Mouse (Mus musculus) limb, embryonic 15.5 days (tissue): Measurements from ENCODE around the gene Fam219a. TPM values are rescaled to one million over a fixed set of nuclear protein-coding genes. Genes with fewer than 3 reads are reported as not detected.
A peak's percentile ranks its signal among the peaks of the same experiment; 100 is the strongest.

Experiments used
- ATAC-seq: fragments of 200-750 bp; cut with Nextera tagmentation; 2 replicates; pipeline ENCODE4 v1.8.0; 2017; ENCODE audit warnings: low read depth, moderate TSS enrichment; ENCODE audit not compliant: insufficient number of reproducible peaks, low FRiP score, low TSS enrichment
- H3K27ac ChIP-seq: fragments of 300-500 bp; sonication (generic); 2 replicates; pipeline ENCODE4 v1.5.1; 2015; ENCODE audit warnings: moderate library complexity, mild to moderate bottlenecking, inconsistent platforms
- H3K27me3 ChIP-seq: fragments of 300-500 bp; sonication (generic); 2 replicates; pipeline ENCODE4 v1.6.1; 2015; ENCODE audit warnings: inconsistent platforms
- H3K36me3 ChIP-seq: fragments of 300-500 bp; sonication (generic); 2 replicates; pipeline ENCODE4 v1.6.1; 2015; ENCODE audit warnings: inconsistent platforms
- H3K4me1 ChIP-seq: fragments of 300-500 bp; sonication (generic); 2 replicates; pipeline ENCODE4 v1.6.1; 2015; ENCODE audit warnings: inconsistent platforms
- H3K4me2 ChIP-seq: fragments of 300-500 bp; sonication (generic); 2 replicates; pipeline ENCODE4 v1.6.1; 2015; ENCODE audit warnings: mild to moderate bottlenecking, inconsistent platforms
- H3K4me3 ChIP-seq: fragments of 300-500 bp; sonication (generic); 2 replicates; pipeline ENCODE4 v1.5.1; 2015; ENCODE audit warnings: mild to moderate bottlenecking, inconsistent platforms
- H3K9ac ChIP-seq: fragments of 300-500 bp; sonication (generic); 2 replicates; pipeline ENCODE4 v1.6.1; 2015; ENCODE audit warnings: inconsistent platforms
- H3K9me3 ChIP-seq: fragments of 300-500 bp; sonication (generic); 2 replicates; pipeline ENCODE4 v1.6.1; 2016; ENCODE audit warnings: inconsistent platforms
- WGBS: fragments of 180-500 bp; shearing (Covaris S2); methylation state at CpG from one replicate; pipeline ENCODE4 v1.1.7; 2015; 5-methylcytosine and 5-hydroxymethylcytosine counted together
- polyA plus RNA-seq: library from polyadenylated mRNA; unstranded; fragments of >200 nt; fragmentation: Nextera tagmentation; extraction: Ambion mirVana; gene quantifications from 2 replicates; pipeline ENCODE4 v1.2.1, GENCODE M21; 2015

Fam219a gene
- polyA plus RNA-seq, 1 experiment from 2014 or later: 2.7 TPM

GRCm38 (mm10) chr4:41480254-41480653 lies 89.1 kb downstream of the Fam219a start:
- no peak overlapping the region for H3K4me3 ChIP-seq
- WGBS: 65% methylated on average over 8 of the region's 8 CpGs
- H3K36me3 ChIP-seq: no peaks in the 10 kb centered on the region; the same call in 1 of the 2 replicates
- no peaks in the 10 kb centered on the region for H3K9me3 ChIP-seq
- no peak for ATAC-seq
- no peaks in the 10 kb centered on the region for H3K27me3 ChIP-seq
- no peak overlapping the region for H3K4me2 ChIP-seq
- H3K9ac ChIP-seq: no peak overlapping the region
- H3K27ac ChIP-seq: 0 out of 2 replicates have a peak overlapping the region, but pooled peaks have one; percentile 27
- peaks cover 24% of the 10 kb centered on the region for H3K4me1 ChIP-seq

- H3K4me2 ChIP-seq: no peak overlapping the region
- no peak overlapping the region for H3K4me3 ChIP-seq
- H3K4me1 ChIP-seq: peaks cover 24% of the 10 kb centered on the region
- WGBS: 56% methylated on average over 1 of the region's 1 CpGs
- H3K9ac ChIP-seq: no peak overlapping the region
- ATAC-seq: no peak
- 0 out of 2 replicates have a peak overlapping the region, but pooled peaks have one; percentile 27 for H3K27ac ChIP-seq
- H3K27me3 ChIP-seq: no peaks in the 10 kb centered on the region
- no peaks in the 10 kb centered on the region for H3K9me3 ChIP-seq
- no peaks in the 10 kb centered on the region; the same call in 1 of the 2 replicates for H3K36me3 ChIP-seq
Measured at GRCm38 (mm10) chr4:41479456-41479804, 89.9 kb downstream of the Fam219a start.

GRCm38 (mm10) chr4:41478751-41479455 lies 90.4 kb downstream of the Fam219a start:
- Histone ChIP-seq H3K27ac (no peak overlapping the region), H3K27me3 (no peaks in the 10 kb centered on the region), H3K4me2 (no peak overlapping the region), H3K4me3 (no peak overlapping the region), H3K9ac (no peak overlapping the region), H3K36me3 (no peaks in the 10 kb centered on the region; the same call in 1 of the 2 replicates), H3K9me3 (no peaks in the 10 kb centered on the region), H3K4me1 (peaks cover 24% of the 10 kb centered on the region)
- WGBS: 62% methylated on average over 4 of the region's 4 CpGs
- no peak for ATAC-seq

DNA sequence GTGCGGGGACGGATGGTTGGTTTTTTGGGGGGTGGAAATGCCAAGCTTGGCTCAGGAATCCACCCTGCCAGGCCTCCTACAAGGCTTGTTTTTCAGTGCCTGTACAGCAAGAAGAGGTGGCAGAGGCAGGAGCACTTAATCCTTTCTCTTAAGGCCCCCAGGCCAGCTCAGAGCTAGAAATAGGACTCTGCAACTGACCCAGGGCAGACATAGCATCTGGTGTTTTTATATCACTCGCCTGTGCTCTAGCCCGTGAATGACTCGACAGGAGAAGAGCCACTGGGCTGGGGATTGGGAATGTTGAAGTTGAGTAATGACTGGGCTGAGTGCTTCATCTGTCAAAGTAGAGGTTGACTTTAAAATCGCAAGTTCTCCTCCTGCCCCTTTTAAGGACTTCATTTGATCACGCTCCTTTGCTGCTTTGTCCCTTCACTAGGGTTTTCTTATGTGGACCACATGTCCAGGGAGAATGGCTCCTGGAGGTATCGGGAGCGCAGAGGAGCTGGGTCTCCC lies 91.6 kb downstream of the Fam219a start:
- Histone ChIP-seq H3K9ac (no peak overlapping the region), H3K9me3 (no peaks in the 10 kb centered on the region), H3K27me3 (no peaks in the 10 kb centered on the region), H3K4me1 (peaks cover 24% of the 10 kb centered on the region), H3K36me3 (no peaks in the 10 kb centered on the region; the same call in 1 of the 2 replicates), H3K4me3 (no peak overlapping the region), H3K27ac (no peak overlapping the region), H3K4me2 (no peak overlapping the region)
- no peak for ATAC-seq
- WGBS: 82% methylated on average over 9 of the region's 9 CpGs

GRCm38 (mm10) chr4:41471384-41471689 lies 98.0 kb downstream of the Fam219a start:
- Histone ChIP-seq H3K9me3 (no peaks in the 10 kb centered on the region), H3K27ac (no peak overlapping the region), H3K4me2 (no peak overlapping the region), H3K27me3 (no peaks in the 10 kb centered on the region), H3K4me1 (peaks cover 16% of the 10 kb centered on the region), H3K4me3 (no peak overlapping the region), H3K36me3 (no peaks in the 10 kb centered on the region), H3K9ac (no peak overlapping the region)
- 85% methylated on average over 1 of the region's 1 CpGs for WGBS
- no peak for ATAC-seq

DNA sequence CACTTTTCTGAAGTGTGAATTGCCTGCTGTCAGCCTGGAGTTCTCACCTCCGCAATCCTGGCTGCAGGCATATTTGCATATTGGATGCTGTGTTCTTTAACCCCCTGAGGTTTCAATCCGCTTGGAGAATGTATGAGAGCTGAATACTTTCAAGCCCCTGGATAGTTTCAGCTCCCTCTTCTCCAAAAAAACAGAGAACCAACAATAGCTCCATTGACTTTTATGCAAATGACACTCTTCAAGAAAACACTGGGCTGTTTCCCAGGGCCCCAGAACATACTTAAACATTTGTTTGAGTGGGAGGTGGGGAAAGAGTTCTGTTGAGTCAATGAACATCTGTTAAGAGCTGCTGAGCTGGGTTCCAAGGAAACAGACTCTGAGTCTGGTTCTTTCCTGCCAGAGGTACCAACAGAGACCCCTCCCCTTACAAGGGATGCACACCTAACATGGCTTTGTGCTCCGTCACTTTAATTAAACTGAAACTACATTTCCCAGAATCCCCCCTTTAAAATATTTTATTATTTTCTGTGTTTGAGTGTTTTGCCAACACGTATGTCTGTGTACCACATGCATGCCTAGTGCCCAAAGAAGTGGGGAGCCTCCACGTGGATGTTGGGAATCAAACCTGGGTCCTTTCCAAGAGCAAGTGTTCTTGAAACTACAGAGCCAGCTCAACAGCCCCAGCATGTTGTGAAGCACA lies 98.5 kb downstream of the Fam219a start:
- WGBS: 36% methylated on average over 5 of the region's 5 CpGs
- H3K9me3 ChIP-seq: no peaks in the 10 kb centered on the region
- H3K4me1 ChIP-seq: peaks cover 16% of the 10 kb centered on the region
- no peaks in the 10 kb centered on the region for H3K36me3 ChIP-seq
- H3K27ac ChIP-seq: no peak overlapping the region
- H3K4me2 ChIP-seq: no peak overlapping the region
- no peak overlapping the region for H3K9ac ChIP-seq
- H3K4me3 ChIP-seq: no peak overlapping the region
- no peak for ATAC-seq
- H3K27me3 ChIP-seq: no peaks in the 10 kb centered on the region

DNA sequence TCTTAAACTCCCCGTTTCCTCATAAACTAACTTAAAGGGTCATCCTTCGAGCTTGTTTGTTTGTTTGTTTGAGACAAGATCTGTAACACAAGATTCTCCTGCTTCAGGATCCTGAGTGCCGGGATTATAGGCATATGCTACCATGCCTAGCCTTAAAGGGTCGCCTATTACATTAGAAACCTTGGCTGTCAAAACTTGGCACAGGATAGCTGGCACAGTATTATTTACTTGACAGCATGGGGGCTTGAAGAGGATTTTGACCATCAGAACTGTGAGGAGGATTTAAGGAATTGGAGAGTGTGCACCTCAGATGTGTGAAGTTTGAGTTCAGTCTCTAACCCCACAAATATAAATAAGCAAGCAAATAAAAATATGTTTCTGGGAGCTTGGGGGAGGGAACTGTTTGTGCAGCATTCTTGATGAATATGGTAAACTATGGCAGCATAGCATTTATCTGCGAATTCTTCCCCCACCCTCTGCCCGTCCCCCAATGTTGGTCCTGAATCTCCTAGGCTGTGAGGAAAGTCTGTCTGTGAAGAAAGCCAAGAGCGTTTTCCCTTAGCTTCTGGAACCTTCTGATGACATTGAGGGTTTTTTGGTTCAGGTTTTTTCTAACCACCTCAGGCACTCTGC lies 99.2 kb downstream of the Fam219a start:
- no peak overlapping the region for H3K27ac ChIP-seq
- no peaks in the 10 kb centered on the region for H3K27me3 ChIP-seq
- no peak for ATAC-seq
- H3K9me3 ChIP-seq: no peaks in the 10 kb centered on the region
- no peak overlapping the region for H3K4me2 ChIP-seq
- peaks cover 16% of the 10 kb centered on the region for H3K4me1 ChIP-seq
- no peak overlapping the region for H3K9ac ChIP-seq
- H3K36me3 ChIP-seq: no peaks in the 10 kb centered on the region
- 55% methylated on average over 7 of the region's 7 CpGs for WGBS
- H3K4me3 ChIP-seq: no peak overlapping the region

DNA sequence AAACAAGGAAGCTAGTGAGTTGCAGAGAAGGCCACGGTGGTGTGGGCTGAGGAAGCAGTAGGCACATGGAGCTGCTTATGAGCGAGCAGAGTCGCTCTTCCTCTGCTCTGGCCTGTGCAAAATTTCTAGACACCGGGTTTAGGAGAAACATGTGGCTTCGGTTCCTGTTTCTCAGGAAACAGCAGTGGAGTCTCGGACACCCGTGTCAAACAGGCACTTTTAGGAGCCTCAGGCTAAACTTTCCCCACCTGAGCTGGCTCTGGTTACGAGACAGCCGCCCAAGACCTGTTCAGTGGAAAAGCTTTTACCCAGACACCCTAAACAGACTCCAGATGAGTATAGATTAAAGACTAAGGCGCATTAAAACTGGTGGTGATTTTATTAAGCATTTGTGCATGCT lies 100.1 kb downstream of the Fam219a start:
- 33% methylated on average over 10 of the region's 10 CpGs for WGBS
- H3K27ac ChIP-seq: no peak overlapping the region
- no peak overlapping the region for H3K4me3 ChIP-seq
- no peak for ATAC-seq
- H3K4me1 ChIP-seq: peaks cover 16% of the 10 kb centered on the region
- H3K9ac ChIP-seq: no peak overlapping the region
- no peaks in the 10 kb centered on the region for H3K27me3 ChIP-seq
- no peaks in the 10 kb centered on the region for H3K36me3 ChIP-seq
- no peaks in the 10 kb centered on the region for H3K9me3 ChIP-seq
- no peak overlapping the region for H3K4me2 ChIP-seq

DNA sequence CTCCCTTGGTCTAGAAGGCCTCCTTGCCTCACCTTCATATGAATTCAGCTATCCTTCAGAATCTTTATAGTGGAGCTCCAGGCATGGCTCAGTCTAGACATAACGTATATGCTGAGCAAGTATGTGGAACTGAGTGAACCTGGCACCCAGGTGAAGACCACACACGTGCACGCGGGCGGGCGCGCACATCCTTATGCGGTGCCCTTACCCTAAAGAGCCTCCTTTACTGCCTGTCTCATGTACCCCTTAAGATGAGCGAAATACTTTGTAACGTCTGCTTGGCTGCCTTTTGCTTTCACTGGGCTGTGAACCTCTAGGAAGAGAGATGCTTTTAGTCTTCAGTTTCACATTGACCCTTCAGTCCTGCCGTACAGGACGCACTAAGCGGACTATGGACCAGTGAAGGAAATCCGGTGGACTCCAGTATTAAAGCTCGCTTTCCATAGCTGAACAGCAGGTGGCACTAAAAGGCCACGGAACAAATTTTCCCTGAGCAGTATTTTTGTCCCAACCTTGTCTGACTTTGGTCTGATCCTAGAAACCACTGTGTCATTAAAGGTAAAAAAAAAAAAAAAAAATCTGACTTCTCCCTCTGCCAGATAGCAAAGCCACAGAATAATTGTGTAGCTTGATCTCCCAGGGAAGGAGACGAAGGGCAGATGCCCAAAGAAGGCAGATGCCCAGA lies 100.8 kb downstream of the Fam219a start:
- no peak overlapping the region for H3K9ac ChIP-seq
- H3K27me3 ChIP-seq: no peaks in the 10 kb centered on the region
- H3K36me3 ChIP-seq: no peaks in the 10 kb centered on the region
- peaks cover 19% of the 10 kb centered on the region for H3K4me1 ChIP-seq
- H3K27ac ChIP-seq: no peak overlapping the region
- no peaks in the 10 kb centered on the region for H3K9me3 ChIP-seq
- no peak overlapping the region for H3K4me3 ChIP-seq
- no peak overlapping the region for H3K4me2 ChIP-seq
- ATAC-seq: no peak
- 54% methylated on average over 17 of the region's 17 CpGs for WGBS
